Mouse (Mus musculus) erythroblast, embryonic 14.5 days (primary cell): ENCODE data around the gene Klf5.

Experiments used
- GATA1 ChIP-seq: IDR thresholded peaks from 2 replicates; pipeline ENCODE4 v1.6.1; 2012; ENCODE audit warnings: low read length, inconsistent platforms, mixed read lengths
- TAL1 ChIP-seq: IDR thresholded peaks from 3 replicates; pipeline ENCODE4 v1.6.1; 2012; ENCODE audit warnings: low read length, inconsistent platforms, mixed read lengths

- TF ChIP-seq GATA1 (no peak), TAL1 (no peak)
These were observed 5.9 kb downstream of the Klf5 start for GRCm38 (mm10) chr14:99304387-99304786.
